Mouse (Mus musculus) lung, embryonic 16.5 days (tissue): ENCODE results near the gene Zfr. TPM values are rescaled to one million over a fixed set of nuclear protein-coding genes. Genes with fewer than 3 reads are reported as not detected.
"Not testable (repeated sequence)": the region's sequence is repeated elsewhere in the genome, so short reads cannot be mapped to it uniquely, and the experiment has no call there.

ENCODE experiments used
- ATAC-seq: fragments of 200-750 bp; cut with Nextera tagmentation; 2 replicates; pipeline ENCODE4 v1.8.0; 2017; ENCODE audit warnings: low read depth, mild to moderate bottlenecking, moderate library complexity
- H3K27ac ChIP-seq: fragments of 300-500 bp; sonication (generic); 2 replicates; pipeline ENCODE4 v1.5.1; 2014; ENCODE audit warnings: mild to moderate bottlenecking, control low read depth, low read length
- H3K27me3 ChIP-seq: fragments of 300-500 bp; sonication (generic); 2 replicates; pipeline ENCODE4 v1.6.1; 2014; ENCODE audit warnings: low read depth, low read length, mixed read lengths; ENCODE audit not compliant: control insufficient read depth, insufficient read depth
- H3K36me3 ChIP-seq: fragments of 300-500 bp; sonication (generic); 2 replicates; pipeline ENCODE4 v1.6.1; 2014; ENCODE audit warnings: low read length; ENCODE audit not compliant: control insufficient read depth, insufficient read depth
- H3K4me1 ChIP-seq: fragments of 300-500 bp; sonication (generic); replicated peaks from 2 replicates; pipeline ENCODE4 v1.6.1; 2014; ENCODE audit warnings: low read length, mixed read lengths; ENCODE audit not compliant: control insufficient read depth, insufficient read depth
- H3K4me2 ChIP-seq: fragments of 300-500 bp; sonication (generic); 2 replicates; pipeline ENCODE4 v1.6.1; 2014; ENCODE audit warnings: low read depth, low read length, control low read depth
- H3K4me3 ChIP-seq: fragments of 300-500 bp; sonication (generic); 2 replicates; pipeline ENCODE4 v1.5.1; 2014; ENCODE audit warnings: mild to moderate bottlenecking, low read length, control low read depth
- H3K9ac ChIP-seq: fragments of 300-500 bp; sonication (generic); 2 replicates; pipeline ENCODE4 v1.6.1; 2014; ENCODE audit warnings: low read length, control low read depth
- H3K9me3 ChIP-seq: fragments of 300-500 bp; sonication (generic); 2 replicates; pipeline ENCODE4 v1.6.1; 2016; ENCODE audit warnings: low read length; ENCODE audit not compliant: control insufficient read depth
- WGBS: fragments of 180-500 bp; shearing (Covaris S2); extraction: QIAGEN DNeasy Blood & Tissue Kit; methylation state at CpG from one replicate; pipeline ENCODE4 v1.1.7; 2014; 5-methylcytosine and 5-hydroxymethylcytosine counted together
- polyA plus RNA-seq: library from polyadenylated mRNA; unstranded; fragments of >200 nt; fragmentation: Nextera tagmentation; extraction: Ambion mirVana; gene quantifications from 2 replicates; pipeline ENCODE4 v1.2.1, GENCODE M21; 2015

Gene Zfr
- polyA plus RNA-seq, 1 experiment from 2014 or later = 109 TPM

DNA sequence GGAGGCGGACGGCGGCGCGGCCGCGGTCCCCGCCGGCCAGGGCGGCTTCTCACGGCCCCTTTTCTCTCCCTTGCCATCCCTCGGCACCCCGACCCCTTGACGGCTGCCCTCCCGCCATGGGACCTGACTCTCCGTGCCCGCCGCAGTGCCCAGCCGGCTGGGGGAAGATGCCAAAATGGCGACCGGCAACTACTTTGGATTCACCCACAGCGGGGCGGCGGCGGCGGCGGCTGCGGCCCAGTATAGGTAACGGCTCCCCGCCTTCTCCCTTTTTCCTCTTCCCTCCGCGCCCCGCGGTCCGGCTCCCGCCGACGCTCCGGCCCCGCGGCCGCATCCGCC lies 431 bp downstream of the Zfr start:
- no peaks in the 10 kb centered on the region for H3K36me3 ChIP-seq
- peak overlapping the region; percentile 85 for H3K4me2 ChIP-seq
- H3K9me3 ChIP-seq = no peaks in the 10 kb centered on the region
- ATAC-seq = peak; percentile 42
- H3K4me3 ChIP-seq = peak overlapping the region; percentile 95
- H3K9ac ChIP-seq = peak overlapping the region; percentile 99
- no peaks in the 10 kb centered on the region for H3K27me3 ChIP-seq
- WGBS = no CpG with 5 or more reads among the region's 43 CpGs
- peak overlapping the region; percentile 93 for H3K27ac ChIP-seq
- H3K4me1 ChIP-seq = peaks cover 8% of the 10 kb centered on the region

DNA sequence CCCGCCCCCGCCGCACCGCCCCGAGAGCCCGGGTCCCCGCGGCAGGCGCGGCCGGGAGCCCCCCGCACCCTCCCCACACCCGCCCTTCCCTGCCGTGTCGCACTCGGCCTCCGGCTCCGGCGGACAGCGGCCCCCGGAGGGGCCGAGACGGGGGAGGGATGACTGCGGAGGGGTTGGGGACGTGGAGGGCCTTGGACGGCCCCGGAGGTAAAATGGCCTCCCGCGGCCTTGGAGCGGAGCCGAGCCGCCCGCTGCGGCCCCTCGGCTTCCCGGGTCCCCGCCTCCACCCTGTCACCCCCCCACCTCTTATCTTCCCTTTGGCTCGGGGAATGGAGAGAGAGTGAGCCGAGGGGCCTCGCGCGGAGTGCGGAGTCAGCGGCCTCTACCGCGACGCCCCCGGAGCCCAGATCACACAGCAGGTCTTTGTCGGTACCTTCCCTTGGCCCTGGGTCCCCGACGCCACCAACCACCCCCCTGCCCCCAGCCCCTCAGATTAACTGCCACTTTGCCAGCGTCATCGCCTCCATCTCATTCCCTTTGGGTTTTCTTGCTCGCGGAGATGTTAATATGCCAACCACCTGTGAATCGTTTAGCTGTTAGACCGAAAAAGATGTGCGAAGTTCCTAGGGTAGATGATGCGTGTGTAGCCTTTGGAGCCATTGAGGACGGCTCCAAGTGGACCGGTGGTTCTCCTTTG lies 949 bp downstream of the Zfr start:
- H3K4me3 ChIP-seq = peak overlapping the region; percentile 95
- H3K9me3 ChIP-seq = no peaks in the 10 kb centered on the region
- peak; percentile 66 for ATAC-seq
- peak overlapping the region; percentile 93 for H3K27ac ChIP-seq
- H3K4me2 ChIP-seq = peak overlapping the region; percentile 85
- H3K9ac ChIP-seq = peak overlapping the region; percentile 99
- peaks cover 8% of the 10 kb centered on the region for H3K4me1 ChIP-seq
- H3K36me3 ChIP-seq = no peaks in the 10 kb centered on the region
- under 1% methylated on average over 52 of the region's 61 CpGs for WGBS
- H3K27me3 ChIP-seq = no peaks in the 10 kb centered on the region

DNA sequence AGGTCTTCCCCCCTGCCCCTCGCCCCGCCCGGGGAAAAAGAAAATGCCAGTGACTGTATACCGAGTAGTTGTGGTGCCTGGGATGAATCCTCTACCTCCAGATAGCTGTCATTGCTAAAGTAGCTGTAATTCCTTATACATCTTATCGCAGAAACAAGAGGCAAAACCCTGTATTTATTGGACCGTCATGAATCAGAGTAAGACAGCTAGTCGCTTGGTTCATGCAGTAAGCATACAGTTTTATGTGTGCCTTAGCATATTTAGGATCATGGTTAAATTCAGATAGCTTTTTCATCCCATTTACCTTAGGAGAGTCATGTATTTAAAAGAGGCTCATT lies 1.5 kb downstream of the Zfr start:
- no peak for ATAC-seq
- Histone ChIP-seq H3K9ac (peak overlapping the region; percentile 99), H3K4me2 (peak overlapping the region; percentile 85), H3K27me3 (no peaks in the 10 kb centered on the region), H3K4me1 (peaks cover 8% of the 10 kb centered on the region), H3K4me3 (peak overlapping the region; percentile 95), H3K9me3 (no peaks in the 10 kb centered on the region), H3K27ac (peak overlapping the region; percentile 93), H3K36me3 (no peaks in the 10 kb centered on the region)
- 6% methylated on average over 7 of the region's 7 CpGs for WGBS

DNA sequence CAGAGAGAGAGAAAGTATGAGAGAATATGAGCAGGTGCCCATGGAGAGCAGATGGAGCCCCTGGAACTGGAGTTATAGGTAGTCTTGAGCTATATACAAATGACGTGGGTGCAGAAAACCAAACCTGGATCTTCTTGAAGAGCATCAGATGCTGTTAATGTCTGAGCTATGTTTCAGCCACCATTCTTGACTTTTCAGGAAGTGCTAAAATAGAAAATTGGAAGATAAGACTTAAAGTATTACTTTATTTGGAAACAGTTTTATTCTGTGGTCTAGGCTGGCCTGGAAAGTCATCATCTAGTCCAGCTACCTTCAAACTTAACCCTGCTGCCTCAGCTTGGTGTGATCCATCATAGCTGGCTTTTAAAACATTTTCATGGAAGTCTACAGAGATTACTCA lies 7.3 kb downstream of the Zfr start:
- no peak overlapping the region for H3K9ac ChIP-seq
- H3K36me3 ChIP-seq = no peaks in the 10 kb centered on the region; the same call in 1 of the 2 replicates
- H3K4me2 ChIP-seq = no peak overlapping the region
- no peaks in the 10 kb centered on the region for H3K27me3 ChIP-seq
- no peaks in the 10 kb centered on the region for H3K9me3 ChIP-seq
- no peak overlapping the region for H3K27ac ChIP-seq
- 0 out of 2 replicates have a peak, but pooled peaks cover 2% of the 10 kb centered on the region for H3K4me1 ChIP-seq
- WGBS = 85% methylated on average over 1 of the region's 1 CpGs
- no peak overlapping the region for H3K4me3 ChIP-seq
- ATAC-seq = no peak

DNA sequence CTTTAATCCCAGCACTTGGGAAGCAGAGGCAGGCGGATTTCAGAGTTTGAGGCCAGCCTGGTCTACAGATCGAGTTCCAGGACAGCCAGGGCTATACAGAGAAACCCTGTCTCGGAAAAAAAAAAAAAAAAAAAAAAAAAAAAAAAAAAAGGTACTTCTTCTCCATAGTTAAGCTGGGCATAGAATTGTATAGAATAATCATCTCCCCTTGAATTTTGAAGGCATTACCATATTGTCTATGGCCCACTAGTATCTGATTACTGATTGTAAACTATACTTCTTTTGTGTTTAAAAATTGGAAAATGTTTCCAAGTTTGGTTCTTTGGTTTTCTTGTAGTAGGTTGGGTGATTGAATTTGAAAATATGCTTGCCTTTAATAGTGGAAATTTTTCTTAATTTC lies 13.2 kb downstream of the Zfr start:
- 89% methylated on average over 3 of the region's 3 CpGs for WGBS
- not testable (repeated sequence) for H3K27ac ChIP-seq, H3K9me3 ChIP-seq, H3K4me2 ChIP-seq, H3K27me3 ChIP-seq, H3K36me3 ChIP-seq, H3K4me1 ChIP-seq, H3K9ac ChIP-seq, H3K4me3 ChIP-seq, ATAC-seq

DNA sequence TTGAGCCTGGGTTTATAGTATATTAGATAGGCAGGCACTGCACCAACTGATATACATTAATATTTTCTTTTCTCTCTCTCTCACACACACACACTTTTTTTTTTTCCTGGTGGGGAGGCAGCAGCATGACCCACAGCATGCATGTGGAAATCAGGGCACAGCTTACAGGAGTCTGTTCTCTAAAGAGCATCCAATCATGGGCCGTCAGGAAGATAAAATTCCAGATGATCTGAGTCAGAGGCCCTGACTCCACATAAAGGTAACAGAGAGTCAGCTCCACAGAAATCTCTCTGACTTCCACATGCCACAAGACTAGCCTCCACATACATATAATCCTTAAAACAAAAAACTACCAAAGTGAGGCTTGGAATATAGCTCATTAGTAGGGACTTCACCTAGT lies 16.9 kb downstream of the Zfr start:
- WGBS = 60% methylated on average over 1 of the region's 1 CpGs
- Histone ChIP-seq H3K27ac (no peak overlapping the region), H3K4me2 (no peak overlapping the region)

DNA sequence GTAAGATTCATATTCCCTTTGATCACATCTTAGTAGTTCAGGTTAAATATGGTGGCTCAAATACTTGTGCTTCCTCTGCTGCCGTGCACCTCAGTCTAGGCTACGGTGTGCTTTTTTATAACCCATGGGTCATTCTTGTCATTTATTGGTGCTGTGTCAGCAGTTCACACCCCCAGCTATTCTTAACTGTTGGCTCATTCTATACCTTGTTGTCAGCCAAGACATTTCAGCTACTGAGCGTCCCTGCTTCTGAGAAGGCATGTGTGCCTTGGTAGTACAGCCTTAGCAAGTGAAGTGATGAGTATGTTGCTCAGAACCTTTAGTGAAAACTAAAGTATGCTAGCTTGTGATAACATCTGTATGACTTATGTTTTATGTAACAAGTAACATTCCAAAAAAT lies 17.7 kb downstream of the Zfr start:
- Histone ChIP-seq H3K9ac (no peak overlapping the region), H3K36me3 (peaks cover 7% of the 10 kb centered on the region), H3K4me2 (no peak overlapping the region), H3K27me3 (no peaks in the 10 kb centered on the region), H3K27ac (no peak overlapping the region), H3K4me1 (no peaks in the 10 kb centered on the region), H3K9me3 (no peaks in the 10 kb centered on the region), H3K4me3 (no peak overlapping the region)
- no peak for ATAC-seq
- 47% methylated on average over 3 of the region's 3 CpGs for WGBS

More for the DNA sequence above, 16.9 kb downstream of the Zfr start:
- no peak overlapping the region for H3K4me3 ChIP-seq
- no peaks in the 10 kb centered on the region for H3K27me3 ChIP-seq
- ATAC-seq = no peak
- no peaks in the 10 kb centered on the region for H3K4me1 ChIP-seq
- no peak overlapping the region for H3K9ac ChIP-seq
- H3K9me3 ChIP-seq = no peaks in the 10 kb centered on the region
- peaks cover 6% of the 10 kb centered on the region for H3K36me3 ChIP-seq

DNA sequence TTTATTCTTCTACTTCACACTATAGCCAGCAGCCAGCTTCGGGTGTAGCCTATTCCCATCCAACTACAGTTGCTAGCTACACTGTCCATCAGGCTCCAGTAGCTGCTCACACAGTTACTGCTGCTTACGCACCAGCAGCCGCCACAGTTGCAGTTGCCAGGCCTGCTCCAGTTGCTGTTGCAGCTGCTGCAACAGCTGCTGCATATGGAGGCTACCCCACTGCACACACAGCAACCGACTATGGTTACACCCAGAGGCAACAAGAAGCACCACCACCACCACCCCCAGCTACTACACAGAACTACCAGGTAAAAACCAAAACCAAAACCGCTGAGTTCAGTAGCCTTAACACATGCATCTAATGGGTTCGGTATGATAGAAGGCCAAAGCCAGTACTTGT lies 18.7 kb downstream of the Zfr start:
- ATAC-seq = no peak
- Histone ChIP-seq H3K36me3 (peaks cover 9% of the 10 kb centered on the region), H3K27ac (no peak overlapping the region), H3K4me3 (no peak overlapping the region), H3K4me2 (no peak overlapping the region), H3K9ac (no peak overlapping the region), H3K9me3 (no peaks in the 10 kb centered on the region), H3K27me3 (no peaks in the 10 kb centered on the region), H3K4me1 (no peaks in the 10 kb centered on the region)
- WGBS = 84% methylated on average over 6 of the region's 6 CpGs

DNA sequence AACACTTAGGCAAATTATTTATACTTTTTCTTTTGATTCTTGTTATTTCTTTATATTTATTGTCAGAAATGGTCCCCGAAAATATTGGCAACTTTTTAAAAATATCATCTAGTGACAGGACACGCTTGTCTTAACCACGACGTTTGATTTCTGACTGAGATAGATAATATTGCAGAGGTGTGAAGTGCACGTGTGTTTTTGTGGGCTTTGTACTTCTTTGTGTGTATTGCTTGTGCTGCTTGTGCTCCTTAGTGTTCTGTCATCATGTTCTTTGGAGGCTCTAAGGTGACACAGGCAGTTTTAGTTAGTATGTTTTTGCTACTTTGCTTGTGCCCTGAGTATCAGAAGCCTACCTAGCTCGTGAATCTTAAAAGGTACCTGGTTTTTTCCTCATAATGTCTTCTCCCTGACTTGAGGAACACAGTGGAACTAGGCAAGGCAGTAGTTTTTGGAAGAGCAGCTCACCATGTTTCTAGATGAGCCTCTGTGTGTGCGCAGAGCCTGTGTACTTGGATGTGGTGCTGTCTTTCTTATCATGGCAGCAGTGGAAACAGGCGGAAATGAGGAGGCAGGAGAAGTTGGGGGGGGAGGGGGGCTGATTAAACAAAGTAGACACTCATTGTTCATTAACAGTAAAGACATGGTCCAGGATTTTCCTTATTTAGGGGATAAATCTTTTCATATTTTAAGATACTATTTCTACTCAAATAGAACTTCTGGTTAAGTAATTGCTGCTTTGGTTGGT lies 23.5 kb downstream of the Zfr start:
- H3K36me3 ChIP-seq = peaks cover 11% of the 10 kb centered on the region
- H3K9me3 ChIP-seq = no peaks in the 10 kb centered on the region
- no peaks in the 10 kb centered on the region for H3K27me3 ChIP-seq
- H3K4me2 ChIP-seq = no peak overlapping the region
- H3K9ac ChIP-seq = no peak overlapping the region
- no peak overlapping the region for H3K27ac ChIP-seq
- 80% methylated on average over 8 of the region's 8 CpGs for WGBS
- no peak for ATAC-seq
- no peaks in the 10 kb centered on the region for H3K4me1 ChIP-seq
- no peak overlapping the region for H3K4me3 ChIP-seq
